Mouse (Mus musculus) embryonic fibroblast, embryonic 13.5 days (primary cell): ENCODE measurements around the gene Nudt3.

Source experiments
- CTCF ChIP-seq: IDR thresholded peaks from 2 replicates; pipeline ENCODE4 v1.5.1; 2011; ENCODE audit warnings: mild to moderate bottlenecking, control low read depth, low read length, moderate library complexity, borderline replicate concordance; ENCODE audit not compliant: insufficient read depth
- POLR2A ChIP-seq: IDR thresholded peaks from 2 replicates; pipeline ENCODE4 v1.6.1; 2011; ENCODE audit warnings: low read depth, mild to moderate bottlenecking, control low read depth, low read length, moderate library complexity

- TF ChIP-seq POLR2A (no peak), CTCF (no peak)
Measured at GRCm38 (mm10) chr17:27658767-27659166, 35.5 kb upstream of the Nudt3 start.
